Mouse (Mus musculus) 3T3-L1 (cell line): Measurements from ENCODE around the gene Tigd3.

Experiments
- DNase-seq: peaks from one replicate; pipeline ENCODE4 v3.0.0-alpha.2; 2015; ENCODE audit warnings: low read depth, low spot score

Tigd3 gene

GRCm38 (mm10) chr19:5877618-5878361 lies 16.2 kb downstream of the Tigd3 start, which contains the start of gene Slc25a45:
Slc25a45 (plus strand) TSS chr19:5877808.
- DNase-seq = peak; percentile 99

GRCm38 (mm10) chr19:5874969-5875480 lies 18.9 kb downstream of the Tigd3 start, which contains the start of gene Frmd8:
Frmd8 (minus strand) TSS chr19:5875274.
- DNase-seq = peak; percentile 98

GRCm38 (mm10) chr19:5874391-5874968 lies 19.5 kb downstream of the Tigd3 start:
- DNase-seq = peak; percentile 17

- no peak for DNase-seq
Observed at GRCm38 (mm10) chr19:5872931-5873556, 20.9 kb downstream of the Tigd3 start.

GRCm38 (mm10) chr19:5872528-5872927 lies 21.4 kb downstream of the Tigd3 start:
- DNase-seq = no peak

- DNase-seq = no peak
Observed at GRCm38 (mm10) chr19:5871683-5872082, 22.3 kb downstream of the Tigd3 start.

- DNase-seq = peak; percentile 55
Observed at GRCm38 (mm10) chr19:5871273-5871672, 22.7 kb downstream of the Tigd3 start.

- no peak for DNase-seq
Observed at GRCm38 (mm10) chr19:5868096-5868495, 25.9 kb downstream of the Tigd3 start.

GRCm38 (mm10) chr19:5864710-5865398 lies 29.1 kb downstream of the Tigd3 start:
- DNase-seq = no peak

- DNase-seq = no peak
Observed at GRCm38 (mm10) chr19:5863776-5864175, 30.2 kb downstream of the Tigd3 start.

GRCm38 (mm10) chr19:5862335-5863085 lies 31.4 kb downstream of the Tigd3 start:
- peak; percentile 19 for DNase-seq

GRCm38 (mm10) chr19:5856604-5857003 lies 37.3 kb downstream of the Tigd3 start:
- no peak for DNase-seq

GRCm38 (mm10) chr19:5852035-5852722 lies 41.8 kb downstream of the Tigd3 start:
- DNase-seq = no peak

- DNase-seq = peak; percentile 95
Observed at GRCm38 (mm10) chr19:5851481-5851971, 42.4 kb downstream of the Tigd3 start.

GRCm38 (mm10) chr19:5850860-5851259 lies 43.1 kb downstream of the Tigd3 start:
- no peak for DNase-seq

GRCm38 (mm10) chr19:5849843-5850527 lies 44.0 kb downstream of the Tigd3 start:
- DNase-seq = peak; percentile 98

GRCm38 (mm10) chr19:5848826-5849672 lies 44.9 kb downstream of the Tigd3 start:
- peak; percentile 72 for DNase-seq

- peak; percentile 97 for DNase-seq
Observed at GRCm38 (mm10) chr19:5848032-5848825, 45.7 kb downstream of the Tigd3 start.
